Mouse (Mus musculus) intestine, embryonic 14.5 days (tissue): ENCODE measurements around the gene Hist1h3g. TPM values are rescaled to one million over a fixed set of nuclear protein-coding genes. Genes with fewer than 3 reads are reported as not detected.
"Not testable (repeated sequence)": the region's sequence is repeated elsewhere in the genome, so short reads cannot be mapped to it uniquely, and the experiment has no call there.

ENCODE experiments used
- ATAC-seq: fragments of 200-750 bp; cut with Nextera tagmentation; replicated peaks from 2 replicates; pipeline ENCODE4 v1.8.0; 2017; ENCODE audit warnings: low read depth, moderate number of reproducible peaks, moderate TSS enrichment, moderate library complexity; ENCODE audit not compliant: low FRiP score, low TSS enrichment
- DNase-seq: peaks from one replicate; pipeline ENCODE4 v3.0.0-alpha.2; 2018; ENCODE audit warnings: low spot score
- H3K27ac ChIP-seq: fragments of 300-500 bp; sonication (generic); 2 replicates; pipeline ENCODE4 v1.5.1; 2014; ENCODE audit warnings: low read depth, mild to moderate bottlenecking, control low read depth
- H3K27me3 ChIP-seq: fragments of 300-500 bp; sonication (generic); replicated peaks from 2 replicates; pipeline ENCODE4 v1.6.1; 2014; ENCODE audit warnings: low read length, control low read depth; ENCODE audit not compliant: control insufficient read depth, insufficient read depth
- H3K36me3 ChIP-seq: fragments of 300-500 bp; sonication (generic); 2 replicates; pipeline ENCODE4 v1.6.1; 2014; ENCODE audit warnings: low read length, control low read depth; ENCODE audit not compliant: control insufficient read depth, insufficient read depth
- H3K4me1 ChIP-seq: fragments of 300-500 bp; sonication (generic); replicated peaks from 2 replicates; pipeline ENCODE4 v1.6.1; 2014; ENCODE audit warnings: low read length, control low read depth, mixed read lengths; ENCODE audit not compliant: control insufficient read depth, insufficient read depth
- H3K4me2 ChIP-seq: fragments of 300-500 bp; sonication (generic); 2 replicates; pipeline ENCODE4 v1.6.1; 2014; ENCODE audit warnings: low read length
- H3K4me3 ChIP-seq: fragments of 300-500 bp; sonication (generic); 2 replicates; pipeline ENCODE4 v1.5.1; 2014; ENCODE audit warnings: low read depth, low read length, control low read depth, mixed read lengths
- H3K9ac ChIP-seq: fragments of 300-500 bp; sonication (generic); 2 replicates; pipeline ENCODE4 v1.6.1; 2014; ENCODE audit warnings: mild to moderate bottlenecking, low read length
- H3K9me3 ChIP-seq: fragments of 300-500 bp; sonication (generic); 2 replicates; pipeline ENCODE4 v1.6.1; 2016; ENCODE audit warnings: low read length, control low read depth; ENCODE audit not compliant: control insufficient read depth
- WGBS: fragments of 180-500 bp; shearing (Covaris S2); extraction: QIAGEN DNeasy Blood & Tissue Kit; methylation state at CpG from one replicate; pipeline ENCODE4 v1.1.7; 2014; 5-methylcytosine and 5-hydroxymethylcytosine counted together
- polyA plus RNA-seq: library from polyadenylated mRNA; unstranded; fragments of >200 nt; fragmentation: Nextera tagmentation; extraction: Ambion mirVana; gene quantifications from 2 replicates; pipeline ENCODE4 v1.2.1, GENCODE M21; 2014

The Hist1h3g gene
- polyA plus RNA-seq, 1 experiment from 2014 or later, result 8.1 TPM

DNA sequence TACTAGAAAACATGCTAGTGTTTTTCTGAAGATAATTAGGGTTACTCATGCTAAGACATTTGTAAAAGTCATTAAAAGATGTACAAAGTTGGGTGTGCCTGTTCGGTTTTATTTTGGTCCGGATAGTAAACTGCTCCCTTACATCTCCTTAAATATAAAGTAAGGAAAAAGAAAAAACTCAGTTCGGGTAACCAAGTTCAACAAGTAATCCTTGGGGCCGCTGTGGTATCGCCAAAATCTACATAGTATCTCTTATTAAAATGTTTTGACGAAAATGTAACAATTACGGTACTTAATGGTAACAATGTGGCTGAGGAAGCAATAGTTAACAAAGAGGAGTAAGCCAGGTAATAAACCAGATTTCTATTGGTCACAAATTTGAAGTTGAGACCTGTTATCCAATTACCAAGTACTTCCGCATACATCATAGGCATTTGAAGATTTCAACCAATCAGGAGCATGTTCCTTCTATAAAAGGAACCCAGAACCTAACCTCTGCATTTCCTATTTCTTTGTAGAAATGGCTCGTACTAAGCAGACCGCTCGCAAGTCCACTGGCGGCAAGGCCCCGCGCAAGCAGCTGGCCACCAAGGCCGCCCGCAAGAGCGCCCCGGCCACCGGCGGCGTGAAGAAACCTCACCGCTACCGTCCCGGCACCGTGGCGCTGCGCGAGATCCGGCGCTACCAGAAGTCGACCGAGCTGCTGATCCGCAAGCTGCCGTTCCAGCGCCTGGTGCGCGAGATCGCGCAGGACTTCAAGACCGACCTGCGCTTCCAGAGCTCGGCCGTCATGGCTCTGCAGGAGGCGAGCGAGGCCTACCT lies 9.0 kb downstream of the Hist1h3g start, which contains the start of gene Hist1h3f:
Hist1h3f (plus strand) TSS at position 88 of the 822 bp plus-strand sequence.
- Histone ChIP-seq H3K4me3 (peak within 1 kb of the TSS; percentile 53), H3K9me3 (no peaks in the 10 kb centered on the region), H3K36me3 (no peaks in the 10 kb centered on the region), H3K9ac (peak within 1 kb of the TSS; percentile 77), H3K4me2 (peak within 1 kb of the TSS; percentile 94), H3K27ac (peak within 1 kb of the TSS; percentile 98), H3K27me3 (no peaks in the 10 kb centered on the region), H3K4me1 (no peaks in the 10 kb centered on the region)
- under 1% methylated on average over 23 of the region's 45 CpGs for WGBS
- ATAC-seq (peak; percentile 91), DNase-seq (peak; percentile 71)

DNA sequence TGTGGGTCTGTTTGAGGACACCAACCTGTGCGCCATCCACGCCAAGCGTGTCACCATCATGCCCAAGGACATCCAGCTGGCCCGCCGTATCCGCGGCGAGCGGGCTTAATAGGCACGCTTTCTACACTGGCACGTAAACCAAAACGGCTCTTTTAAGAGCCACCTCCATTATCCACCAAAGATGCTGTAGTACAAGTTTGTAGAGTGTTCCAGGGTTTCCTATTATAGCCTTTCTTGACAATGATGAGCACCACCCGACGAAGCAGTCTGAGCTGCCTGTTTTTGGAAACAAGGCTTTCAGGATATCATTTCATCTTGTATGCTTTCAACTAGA lies 9.5 kb downstream of the Hist1h3g start:
- Histone ChIP-seq H3K9ac (peak overlapping the region; percentile 77), H3K27ac (peak overlapping the region; percentile 98), H3K4me3 (peak overlapping the region; percentile 53), H3K4me2 (peak overlapping the region; percentile 37)
- H3K9me3 ChIP-seq, H3K4me1 ChIP-seq, H3K36me3 ChIP-seq, ATAC-seq, H3K27me3 ChIP-seq: not testable (repeated sequence)
- DNase-seq, result peak; percentile 58
- 1% methylated on average over 13 of the region's 14 CpGs for WGBS

DNA sequence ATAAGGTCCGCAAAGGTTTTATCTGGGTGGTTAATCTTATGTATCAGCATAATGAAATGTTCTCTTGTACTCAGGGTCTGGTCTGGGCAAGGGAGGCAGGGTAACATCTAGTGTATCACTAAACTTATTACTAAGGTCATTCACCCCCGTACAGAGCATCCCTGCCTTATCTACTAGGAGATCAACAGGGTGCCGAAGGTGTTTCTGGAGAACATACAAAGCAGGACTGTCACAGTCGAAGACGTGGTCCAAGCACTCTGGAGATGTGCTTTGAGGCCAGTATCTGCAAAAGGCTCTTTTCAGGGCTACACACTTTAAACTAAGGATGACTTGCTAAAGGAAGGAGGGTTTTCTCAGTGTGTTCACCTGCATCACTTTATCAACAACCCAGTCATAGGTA lies 11.5 kb downstream of the Hist1h3g start:
- Histone ChIP-seq H3K27ac (no peak overlapping the region), H3K4me1 (peaks cover 3% of the 10 kb centered on the region; the same call in 1 of the 2 replicates), H3K27me3 (no peaks in the 10 kb centered on the region), H3K4me3 (no peak overlapping the region), H3K9me3 (no peaks in the 10 kb centered on the region), H3K36me3 (no peaks in the 10 kb centered on the region), H3K9ac (no peak overlapping the region), H3K4me2 (no peak overlapping the region)
- DNase-seq (no peak), ATAC-seq (no peak)
- WGBS, result 66% methylated on average over 5 of the region's 5 CpGs

DNA sequence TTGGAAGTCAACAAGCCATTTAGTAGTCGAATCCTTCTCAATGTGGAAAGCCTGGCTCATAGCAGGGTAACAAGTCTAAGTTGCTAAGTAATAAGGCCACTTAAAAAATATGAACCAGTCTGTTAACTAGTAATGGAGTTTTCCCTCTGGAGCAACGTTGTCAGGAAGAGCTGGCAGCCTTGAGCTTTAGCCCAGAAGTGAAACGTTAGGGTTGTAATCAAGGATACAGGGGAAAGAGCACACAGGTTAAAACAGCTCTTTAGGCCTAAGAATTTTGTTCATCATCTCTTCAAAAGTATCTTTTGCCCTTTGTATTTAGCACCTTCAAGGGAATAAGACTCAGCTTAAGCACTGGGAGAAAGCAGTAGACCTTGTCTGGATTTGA lies 15.5 kb downstream of the Hist1h3g start:
- DNase-seq, result no peak
- peak overlapping the region; percentile 42 for H3K4me3 ChIP-seq
- peak overlapping the region; percentile 71 for H3K9ac ChIP-seq
- peaks cover 12% of the 10 kb centered on the region for H3K4me1 ChIP-seq
- no peak for ATAC-seq
- no peaks in the 10 kb centered on the region for H3K27me3 ChIP-seq
- no peaks in the 10 kb centered on the region for H3K36me3 ChIP-seq
- peak overlapping the region; percentile 94 for H3K27ac ChIP-seq
- peak overlapping the region; percentile 72 for H3K4me2 ChIP-seq
- 6% methylated on average over 3 of the region's 3 CpGs for WGBS
- H3K9me3 ChIP-seq, result no peaks in the 10 kb centered on the region

DNA sequence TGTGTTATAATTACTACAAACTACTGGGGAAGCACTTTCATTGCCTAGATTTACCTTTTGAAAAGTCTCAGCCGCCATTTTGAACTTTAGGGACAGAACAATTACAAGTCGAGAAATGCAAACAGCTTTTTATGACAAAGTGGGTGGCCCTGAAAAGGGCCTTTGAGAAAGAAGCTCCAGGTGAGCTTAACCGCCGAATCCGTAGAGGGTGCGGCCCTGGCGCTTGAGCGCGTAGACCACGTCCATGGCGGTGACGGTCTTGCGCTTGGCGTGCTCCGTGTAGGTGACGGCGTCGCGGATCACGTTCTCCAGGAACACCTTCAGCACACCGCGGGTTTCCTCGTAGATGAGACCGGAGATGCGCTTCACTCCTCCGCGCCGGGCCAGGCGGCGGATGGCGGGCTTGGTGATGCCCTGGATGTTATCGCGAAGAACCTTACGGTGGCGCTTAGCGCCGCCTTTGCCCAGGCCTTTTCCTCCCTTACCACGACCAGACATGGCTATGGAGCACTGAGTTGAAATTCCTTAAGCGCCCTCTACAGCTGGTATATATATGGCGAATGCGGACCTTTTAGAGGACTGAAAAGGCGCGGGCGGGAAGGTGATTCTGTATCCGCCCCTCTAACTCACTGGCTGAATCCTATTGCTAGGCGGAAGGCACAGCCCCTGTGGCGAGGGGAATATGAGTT lies 16.1 kb downstream of the Hist1h3g start, which contains the start of gene Hist1h4f:
Hist1h4f (minus strand) TSS at position 503 of the 689 bp plus-strand sequence.
- ATAC-seq, result peak; percentile 83
- peak within 1 kb of the TSS; percentile 72 for H3K4me2 ChIP-seq
- H3K9me3 ChIP-seq, H3K36me3 ChIP-seq, H3K27me3 ChIP-seq: not testable (repeated sequence)
- H3K4me1 ChIP-seq, result peaks cover 12% of the 10 kb centered on the region
- H3K27ac ChIP-seq, result peak within 1 kb of the TSS; percentile 94
- H3K9ac ChIP-seq, result peak within 1 kb of the TSS; percentile 71
- H3K4me3 ChIP-seq, result peak within 1 kb of the TSS; percentile 42
- under 1% methylated on average over 42 of the region's 47 CpGs for WGBS
- DNase-seq, result peak; percentile 99

GRCm38 (mm10) chr13:23551931-23552914 lies 17.0 kb downstream of the Hist1h3g start:
- peak overlapping the region; percentile 17; the same call in 1 of the 2 replicates for H3K4me3 ChIP-seq
- H3K4me1 ChIP-seq, result peaks cover 16% of the 10 kb centered on the region
- H3K27ac ChIP-seq, result peak overlapping the region; percentile 94
- H3K9ac ChIP-seq, result peak overlapping the region; percentile 71
- WGBS, result 49% methylated on average over 8 of the region's 8 CpGs
- no peaks in the 10 kb centered on the region for H3K9me3 ChIP-seq
- H3K36me3 ChIP-seq, result no peaks in the 10 kb centered on the region
- H3K4me2 ChIP-seq, result peak overlapping the region; percentile 72
- ATAC-seq (no peak), DNase-seq (no peak)
- no peaks in the 10 kb centered on the region for H3K27me3 ChIP-seq

DNA sequence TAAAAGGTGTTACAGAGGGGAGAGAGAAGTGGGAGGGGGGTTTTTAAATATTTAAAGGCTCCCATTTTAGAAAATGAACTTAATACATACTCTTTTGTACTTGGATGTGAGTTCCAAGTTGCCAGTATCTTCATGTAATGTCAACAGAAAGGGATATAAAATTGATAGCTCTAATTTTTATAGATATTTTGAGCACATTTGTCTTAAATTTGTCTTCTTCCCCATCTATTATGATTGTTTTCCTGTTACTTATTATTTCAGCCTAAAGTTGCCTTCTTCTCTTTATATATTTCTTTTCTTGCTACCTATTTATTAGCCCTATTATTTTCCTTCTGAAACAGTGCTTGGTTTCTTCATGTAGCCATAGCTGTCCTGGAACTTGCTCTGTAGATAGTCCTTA lies 17.7 kb downstream of the Hist1h3g start, which contains the start of gene Hist1h1d:
Hist1h1d (plus strand) TSS at position 301 of the 400 bp plus-strand sequence.
- DNase-seq (no peak), ATAC-seq (no peak)
- Histone ChIP-seq H3K36me3 (no peaks in the 10 kb centered on the region), H3K27me3 (no peaks in the 10 kb centered on the region), H3K9me3 (no peaks in the 10 kb centered on the region), H3K4me1 (peaks cover 16% of the 10 kb centered on the region), H3K27ac (peak within 1 kb of the TSS; percentile 100), H3K9ac (peak within 1 kb of the TSS; percentile 71), H3K4me3 (no peak within 1 kb of the TSS), H3K4me2 (peak within 1 kb of the TSS; percentile 93)

DNA sequence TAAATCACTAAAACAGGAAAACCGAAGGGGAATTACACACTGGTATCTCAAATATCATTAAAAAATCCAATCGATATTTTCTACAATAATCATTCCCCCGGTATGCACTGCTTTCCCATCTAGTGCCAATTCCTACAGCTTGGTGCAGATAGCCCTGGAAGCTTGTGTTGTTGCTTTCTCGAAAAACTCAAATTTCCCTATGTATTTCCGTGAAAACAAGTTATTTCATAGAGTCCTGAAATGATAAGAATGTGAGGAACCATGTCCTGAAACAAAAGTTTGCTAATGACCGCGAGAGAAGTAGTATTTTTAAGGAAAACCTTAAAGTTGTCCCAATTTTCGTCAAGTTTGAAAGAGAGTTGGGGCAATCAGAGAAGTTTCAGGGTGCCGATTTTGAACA lies 19.2 kb downstream of the Hist1h3g start:
- no peaks in the 10 kb centered on the region for H3K27me3 ChIP-seq
- no peak for ATAC-seq
- no peaks in the 10 kb centered on the region for H3K9me3 ChIP-seq
- no peak for DNase-seq
- 22% methylated on average over 9 of the region's 9 CpGs for WGBS
- peak overlapping the region; percentile 96 for H3K9ac ChIP-seq
- H3K4me2 ChIP-seq, result peak overlapping the region; percentile 93
- H3K36me3 ChIP-seq, result no peaks in the 10 kb centered on the region
- H3K4me3 ChIP-seq, result peak overlapping the region; percentile 71
- H3K27ac ChIP-seq, result peak overlapping the region; percentile 100
- H3K4me1 ChIP-seq, result peaks cover 16% of the 10 kb centered on the region
